Mouse (Mus musculus) cortical plate, adult 2 months (tissue): ENCODE measurements around the gene Ifna15.

Experiments used
- CTCF ChIP-seq: fragments of 200-500 bp; IDR thresholded peaks from 2 replicates; pipeline ENCODE4 v1.5.1; 2011; ENCODE audit warnings: mild to moderate bottlenecking, control low read depth, low read length; ENCODE audit not compliant: insufficient read depth; ENCODE audit errors: extremely low read depth
- POLR2A ChIP-seq: fragments of 200-500 bp; IDR thresholded peaks from 2 replicates; pipeline ENCODE4 v1.6.1; 2011; ENCODE audit warnings: mild to moderate bottlenecking, low read length, control low read depth; ENCODE audit not compliant: insufficient read depth; ENCODE audit errors: extremely low read depth

GRCm38 (mm10) chr4:88571698-88572097 lies 13.7 kb upstream of the Ifna15 start, which contains the start of gene Ifna14:
- TF ChIP-seq CTCF (no peak), POLR2A (no peak)
